Mouse (Mus musculus): ENCODE measurements around the gene Ermard.

Ermard gene

DNA sequence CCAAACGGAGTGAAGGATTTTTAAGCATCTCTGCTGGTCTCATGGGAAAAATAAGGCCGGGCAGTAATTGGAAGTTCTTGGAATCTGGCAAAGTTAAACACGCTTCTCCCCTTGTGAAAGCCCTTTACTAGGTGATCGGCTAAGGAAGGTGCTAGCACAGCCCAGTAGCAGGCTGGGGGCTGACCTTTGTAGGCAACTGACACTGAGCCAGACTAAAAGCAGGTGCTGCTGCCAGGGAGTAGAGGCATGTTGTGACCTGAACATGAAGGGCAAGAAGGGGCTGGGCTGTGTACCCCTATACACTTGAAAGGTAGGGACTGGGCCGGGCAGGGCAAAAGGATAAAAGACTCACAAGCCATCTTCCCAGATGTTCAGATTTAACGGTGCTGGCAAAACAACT, 19.3 kb downstream of the Ermard start:
- DNase-seq (ENCODE audit: low spot score in 2 of 2) = no peak

DNA sequence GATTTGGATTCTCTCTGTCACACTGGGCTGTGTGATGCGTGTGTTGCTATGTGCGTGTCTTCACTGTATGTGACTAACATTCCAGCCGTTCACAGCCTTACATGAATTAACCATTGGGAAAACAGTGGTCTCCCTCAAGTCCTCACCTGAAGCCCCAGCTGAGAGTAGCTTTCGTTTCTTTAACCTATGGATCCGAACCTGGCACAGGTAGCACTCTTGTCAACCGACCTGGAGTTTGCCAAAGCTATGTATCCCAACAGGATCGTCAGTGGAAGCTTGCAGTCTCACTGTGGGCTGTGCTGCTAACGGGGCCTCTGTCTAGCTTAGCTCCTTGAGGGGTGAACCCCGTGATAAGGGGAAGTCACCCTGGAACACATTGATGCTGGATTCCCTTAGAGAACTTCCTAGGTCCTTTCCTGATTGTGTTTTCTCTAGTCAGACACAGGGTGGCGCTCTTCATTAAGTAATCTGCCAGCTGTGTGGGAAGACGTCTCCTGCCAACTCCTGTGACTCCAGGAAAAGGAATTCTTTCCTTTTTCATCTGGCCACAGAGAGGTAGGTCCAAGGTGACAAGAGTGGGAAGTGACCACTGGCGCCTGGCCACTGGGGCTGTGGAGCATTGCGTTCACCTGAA, 24.5 kb downstream of the Ermard start:
- DNase-seq (ENCODE audit: low spot score in 2 of 2) = peak in 1 of 2 experiments; percentile 16

DNA sequence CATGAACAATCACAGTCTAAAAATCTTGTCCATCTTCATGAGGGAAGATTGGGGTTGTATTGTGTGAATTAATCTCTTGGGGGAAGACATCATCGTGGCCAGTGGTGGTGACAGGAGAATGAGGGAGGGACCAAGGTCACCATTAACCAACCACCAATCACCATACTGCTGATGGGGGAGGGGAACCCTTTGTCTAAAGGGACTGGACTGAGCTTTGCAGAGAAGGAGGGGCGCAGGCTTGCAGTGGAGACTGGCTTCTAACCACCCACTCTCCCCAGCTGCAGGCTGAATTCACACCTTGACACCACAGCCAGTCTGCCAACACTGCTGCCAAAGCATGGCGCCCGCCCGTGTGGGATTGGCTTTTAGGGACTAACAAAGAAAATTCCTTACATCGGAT, 25.1 kb downstream of the Ermard start:
- no peak for DNase-seq (ENCODE audit: low spot score in 2 of 2)

DNA sequence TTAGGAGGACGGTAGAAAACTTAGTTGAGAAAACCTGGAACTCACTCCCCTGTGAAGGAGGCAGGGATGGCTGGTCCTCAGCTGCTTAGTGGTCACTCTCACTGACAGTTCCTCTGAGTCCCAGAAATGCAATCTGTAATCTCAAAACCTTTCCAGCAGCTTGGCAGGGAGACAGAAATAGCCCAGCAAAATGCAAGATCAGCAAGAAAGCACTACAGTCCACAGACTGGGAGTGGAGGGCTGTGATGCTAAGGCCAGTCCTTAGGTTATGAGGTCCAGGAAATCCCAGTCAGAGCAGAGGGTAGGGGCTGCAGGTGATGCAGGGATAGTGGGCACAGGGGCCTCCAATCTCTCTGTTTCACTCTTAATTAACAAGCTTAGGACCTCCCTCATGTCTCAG, 25.9 kb downstream of the Ermard start:
- no peak for DNase-seq (ENCODE audit: low spot score in 2 of 2)

DNA sequence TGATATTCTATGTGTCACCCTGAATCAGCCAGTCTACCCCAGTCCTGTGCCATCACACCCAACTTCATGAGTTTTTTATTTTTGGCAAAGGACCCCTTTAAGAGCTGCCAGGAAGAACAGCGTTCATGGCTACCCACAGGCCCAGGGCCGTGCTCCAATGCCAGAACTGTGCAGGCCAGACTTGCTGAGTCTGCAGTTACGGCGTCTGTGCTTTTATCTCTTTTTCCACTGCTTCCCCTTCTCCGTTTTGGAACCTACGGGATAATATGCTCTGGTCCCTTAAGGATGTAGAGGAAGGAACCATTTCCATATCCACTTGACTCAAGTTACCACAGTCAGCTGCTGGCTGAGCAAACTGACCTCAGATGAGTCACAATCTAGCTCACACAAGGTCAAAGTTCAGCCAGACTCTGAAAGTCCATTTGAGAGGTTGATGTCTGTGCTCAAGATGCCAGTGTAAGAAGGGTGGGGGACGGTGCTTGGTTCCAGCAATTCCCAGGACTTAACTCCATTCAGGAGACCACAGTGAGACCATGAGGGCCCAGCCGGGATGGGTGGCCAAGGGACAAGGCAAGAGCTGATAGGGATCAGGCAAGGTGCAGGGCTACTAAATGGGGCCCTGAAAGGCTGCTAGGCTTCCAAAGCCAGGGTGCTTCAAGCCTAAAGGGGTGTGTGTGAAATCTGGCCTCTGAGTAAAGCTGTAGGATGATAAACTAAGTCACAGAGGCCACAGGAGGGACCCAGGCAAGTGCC, 27.2 kb downstream of the Ermard start:
- no peak for DNase-seq (ENCODE audit: low spot score in 2 of 2)

DNA sequence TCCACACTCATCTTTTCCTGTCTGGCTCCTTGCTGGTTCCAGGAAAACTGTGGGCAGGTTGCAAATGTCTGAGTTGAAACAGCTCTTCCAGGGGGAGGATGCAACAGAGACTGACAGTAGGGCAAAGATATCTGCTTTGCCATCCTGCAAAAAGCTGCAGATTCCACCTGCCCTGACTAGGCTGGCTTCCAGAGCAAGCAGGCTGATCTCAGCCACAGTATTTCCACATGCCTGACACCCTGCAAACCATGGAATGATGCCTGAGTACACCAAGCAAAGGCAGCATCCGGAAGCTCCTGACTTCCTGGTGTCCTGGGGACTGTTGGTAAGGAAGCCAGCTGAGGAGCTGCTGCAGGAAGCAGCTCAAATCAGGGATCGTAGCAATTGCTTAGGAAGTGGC, 28.1 kb downstream of the Ermard start:
- DNase-seq (ENCODE audit: low spot score in 2 of 2) = no peak

DNA sequence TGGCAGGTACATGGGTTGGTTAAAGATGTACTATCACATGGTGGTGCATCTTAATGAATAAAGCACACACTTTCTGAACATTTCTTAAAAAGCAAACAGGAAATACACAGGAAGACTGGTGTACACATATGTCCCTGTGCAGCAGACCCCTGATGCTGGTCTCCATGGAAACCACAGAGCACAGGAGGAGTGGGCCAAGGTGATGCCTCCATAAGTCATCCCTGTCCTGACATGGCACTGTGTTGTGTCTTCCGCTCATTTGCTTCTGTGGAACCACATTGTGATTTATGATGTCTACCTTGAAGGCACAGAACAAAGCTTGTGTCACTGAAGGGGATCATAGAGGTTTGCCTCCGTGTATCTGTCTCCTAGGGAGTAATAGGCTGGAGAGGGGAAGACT, 31.2 kb downstream of the Ermard start:
- no peak for DNase-seq (ENCODE audit: low spot score in 2 of 2)

DNA sequence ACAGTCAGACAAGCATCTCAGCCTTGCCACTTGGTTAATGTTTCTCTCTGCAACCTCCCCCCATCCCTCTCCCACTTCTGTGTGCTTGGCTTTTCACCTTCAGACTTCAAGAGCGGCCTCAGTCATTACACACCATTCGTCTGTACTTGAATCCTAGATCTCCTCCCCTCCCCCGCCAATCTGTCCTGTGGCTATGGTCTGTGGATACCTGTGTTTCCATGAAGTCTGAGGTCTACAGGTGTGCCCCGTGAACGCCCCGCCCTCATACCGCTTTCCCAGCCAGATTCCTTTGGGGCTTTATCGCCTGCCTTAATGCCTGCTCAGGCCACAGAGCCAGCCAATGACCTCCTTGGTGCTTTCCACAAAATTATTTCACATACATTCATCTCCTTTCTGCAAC, 34.0 kb downstream of the Ermard start:
- no peak for DNase-seq (ENCODE audit: low spot score in 2 of 2)

DNA sequence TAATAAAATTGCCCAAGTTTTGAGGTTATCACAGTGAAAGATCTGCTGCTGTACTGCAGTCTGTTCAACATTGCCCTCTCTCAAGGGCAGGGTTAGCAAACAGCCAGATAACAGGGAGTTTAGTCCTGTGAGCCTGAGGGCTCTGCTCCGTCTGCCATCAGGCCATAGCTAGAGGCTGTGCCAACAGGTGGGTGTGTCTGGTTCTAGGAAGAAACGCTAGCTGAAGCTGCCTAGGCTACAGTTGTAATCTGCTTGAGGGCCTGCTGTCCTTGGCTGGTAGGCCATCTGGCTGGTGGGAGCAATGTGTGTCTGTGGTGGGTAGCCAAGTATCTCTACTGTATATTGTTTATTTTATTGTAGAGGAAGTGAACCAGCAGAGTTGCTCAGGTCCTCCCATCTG, 36.5 kb downstream of the Ermard start:
- DNase-seq (ENCODE audit: low spot score in 2 of 2) = no peak

DNA sequence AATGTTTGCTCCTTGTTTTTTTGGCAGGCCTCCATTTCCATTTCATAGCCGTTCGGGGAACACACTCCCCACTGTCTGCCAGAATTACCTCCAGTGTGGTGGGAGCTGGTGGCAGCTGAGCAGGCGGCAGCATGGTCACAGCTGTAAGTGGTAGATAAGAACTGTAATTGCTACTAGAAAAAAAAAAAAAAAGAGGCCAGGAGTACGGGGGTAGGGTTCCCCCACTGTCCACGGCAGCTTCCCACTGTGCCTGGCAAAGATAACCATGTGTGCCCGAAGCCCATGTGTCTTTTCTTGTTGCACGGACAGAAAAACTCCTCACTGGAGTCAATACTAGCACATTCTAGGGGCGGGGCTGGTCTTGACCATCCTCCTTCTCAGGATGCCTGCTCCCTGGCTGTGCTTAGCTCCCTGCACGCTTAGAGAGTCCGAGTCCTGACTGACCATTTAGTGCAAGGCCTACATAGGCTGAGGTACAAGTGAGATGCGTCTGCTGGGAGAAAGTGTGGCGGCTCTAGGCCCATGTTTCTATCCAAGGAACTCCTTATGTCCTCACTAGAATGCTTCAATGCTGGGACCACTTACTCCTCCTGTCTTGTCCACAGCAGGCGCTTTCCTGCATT, 43.3 kb downstream of the Ermard start:
- DNase-seq (ENCODE audit: low spot score in 2 of 2) = no peak

DNA sequence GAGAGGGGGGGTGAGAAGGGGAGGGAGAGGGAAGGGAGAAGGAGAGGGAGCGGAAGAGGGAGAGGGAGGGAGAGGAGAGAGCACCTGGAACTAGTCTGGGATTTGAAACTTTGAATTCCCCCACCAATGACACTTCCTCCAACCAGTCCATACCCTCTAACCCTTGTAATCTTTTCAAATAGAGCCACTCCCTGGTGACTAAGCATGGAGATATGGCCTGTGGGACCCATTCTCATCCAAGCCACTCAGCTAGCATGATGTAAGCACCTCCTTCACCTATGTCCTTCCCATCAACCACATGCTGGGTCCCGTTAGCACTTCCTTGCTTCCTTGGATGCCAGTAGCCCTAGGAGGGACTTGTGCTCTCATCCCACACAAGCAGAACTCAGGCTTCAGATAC, 44.0 kb downstream of the Ermard start:
- no peak for DNase-seq (ENCODE audit: low spot score in 2 of 2)

DNA sequence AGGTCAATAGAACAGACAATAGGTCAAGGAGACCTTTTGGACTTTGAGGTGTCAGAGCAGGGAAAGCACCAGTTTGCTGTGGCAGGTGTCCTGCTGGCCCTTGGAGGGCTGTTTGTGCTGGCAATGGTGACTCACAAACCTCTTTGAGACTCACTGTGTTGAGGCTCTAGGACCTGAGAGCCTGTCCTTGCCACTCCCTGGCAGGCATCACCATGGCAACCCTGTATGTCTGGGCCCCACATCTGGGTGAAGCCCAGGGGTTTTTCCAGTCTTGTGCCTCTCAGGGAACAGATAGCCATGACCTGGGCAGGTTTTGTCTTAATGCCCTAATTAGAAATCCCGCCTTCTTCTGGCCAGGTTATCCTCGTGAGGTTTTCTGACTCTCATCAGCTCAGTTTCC, 47.2 kb downstream of the Ermard start:
- DNase-seq (ENCODE audit: low spot score in 2 of 2) = no peak

DNA sequence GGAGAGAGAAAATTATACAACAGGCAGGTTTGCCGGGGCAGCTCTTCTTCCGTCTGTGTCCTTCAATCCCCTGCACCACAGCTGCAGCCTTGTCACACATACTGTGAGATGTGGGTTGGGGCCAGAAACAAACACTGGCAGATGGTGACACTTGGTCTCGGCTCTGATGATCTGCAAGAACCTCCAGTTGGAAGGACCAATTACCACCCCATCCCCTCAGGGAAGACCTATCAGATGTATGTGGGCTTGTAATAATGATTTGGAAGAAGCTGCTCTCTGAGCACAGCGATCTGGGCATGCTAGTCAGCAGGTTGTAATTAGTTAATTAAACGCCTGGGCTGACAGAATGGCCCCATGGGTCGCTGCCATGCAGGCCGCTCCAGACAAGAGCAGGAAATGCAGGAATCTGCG, 47.6 kb downstream of the Ermard start:
- no peak for DNase-seq (ENCODE audit: low spot score in 2 of 2)

DNA sequence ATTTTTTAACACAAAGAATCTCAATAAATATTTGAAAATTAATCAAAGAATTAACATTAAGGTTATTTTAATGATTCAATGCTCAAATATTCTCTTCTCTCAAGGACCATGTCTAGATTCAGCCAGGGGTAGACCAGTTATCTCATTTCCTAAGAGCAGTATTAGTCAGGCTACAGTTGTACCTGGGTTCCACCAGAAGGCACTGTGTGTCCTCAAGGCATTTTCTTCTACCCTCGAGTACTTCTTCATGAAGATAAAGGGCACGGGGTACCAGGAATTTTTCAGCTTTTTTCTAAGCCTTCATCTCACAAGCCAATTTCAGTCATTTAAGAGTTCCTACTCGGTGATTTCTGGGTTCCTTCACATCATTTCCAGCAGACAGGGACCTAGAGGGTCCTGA, 50.7 kb downstream of the Ermard start:
- no peak for DNase-seq (ENCODE audit: low spot score in 2 of 2)

DNA sequence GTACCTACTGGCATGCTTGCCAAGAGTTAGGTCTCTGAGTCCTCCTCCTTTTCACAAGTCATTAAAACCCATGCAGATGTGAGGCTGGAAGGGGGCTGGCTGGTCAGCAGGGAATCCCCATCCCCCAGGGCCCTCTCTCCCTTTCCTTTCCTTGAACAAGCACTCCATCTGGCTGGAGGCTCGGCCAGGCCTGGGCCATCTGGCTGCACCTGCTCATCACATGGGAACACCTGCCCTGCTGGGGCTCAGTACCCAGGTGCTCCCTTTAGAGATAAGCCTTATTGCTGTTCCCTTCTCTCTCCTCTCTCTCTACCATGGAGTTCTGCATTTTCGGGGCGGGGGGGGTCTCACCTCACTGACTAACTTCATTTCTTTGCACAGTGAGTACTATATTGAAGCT, 52.5 kb downstream of the Ermard start:
- DNase-seq (ENCODE audit: low spot score in 2 of 2) = no peak

DNA sequence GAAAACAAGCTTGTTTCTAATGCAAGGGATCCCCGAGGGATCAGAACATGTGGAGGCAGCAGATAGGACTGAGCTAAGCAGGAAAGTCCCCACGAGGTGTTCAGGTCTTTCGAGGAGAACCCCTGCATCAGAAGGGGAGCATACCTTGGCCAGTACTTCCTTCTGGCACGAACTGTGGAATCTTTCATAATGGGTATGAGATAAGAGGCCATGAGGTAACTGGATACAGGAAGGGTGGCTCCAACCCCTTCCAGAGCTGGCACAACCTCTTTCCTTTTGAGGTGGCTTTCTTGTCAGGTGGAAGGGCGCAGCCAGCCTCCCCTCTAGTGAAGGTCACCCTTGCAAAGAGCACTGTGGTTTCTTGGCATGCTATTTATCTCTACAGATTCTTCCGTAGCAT, 55.8 kb downstream of the Ermard start:
- DNase-seq (ENCODE audit: low spot score in 2 of 2) = no peak

DNA sequence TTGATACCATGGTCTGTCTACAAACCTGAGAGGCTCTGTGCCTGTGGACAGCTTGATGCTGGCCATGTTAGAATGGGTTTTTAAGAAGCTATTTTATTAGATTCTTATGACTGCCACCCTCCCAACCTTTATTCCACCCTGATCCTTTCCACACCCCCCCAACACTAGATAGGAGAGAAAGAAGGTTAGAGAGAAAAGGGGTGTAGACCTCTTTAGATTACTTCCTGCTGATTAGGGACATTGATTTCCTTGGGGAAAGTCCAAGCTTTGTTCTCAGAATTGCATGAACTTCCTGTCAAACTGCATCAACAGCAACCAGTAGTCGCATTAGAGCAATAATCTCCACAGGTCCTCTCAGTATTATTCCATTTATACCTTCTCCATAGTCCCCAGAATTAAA, 57.7 kb downstream of the Ermard start:
- DNase-seq (ENCODE audit: low spot score in 2 of 2) = no peak

DNA sequence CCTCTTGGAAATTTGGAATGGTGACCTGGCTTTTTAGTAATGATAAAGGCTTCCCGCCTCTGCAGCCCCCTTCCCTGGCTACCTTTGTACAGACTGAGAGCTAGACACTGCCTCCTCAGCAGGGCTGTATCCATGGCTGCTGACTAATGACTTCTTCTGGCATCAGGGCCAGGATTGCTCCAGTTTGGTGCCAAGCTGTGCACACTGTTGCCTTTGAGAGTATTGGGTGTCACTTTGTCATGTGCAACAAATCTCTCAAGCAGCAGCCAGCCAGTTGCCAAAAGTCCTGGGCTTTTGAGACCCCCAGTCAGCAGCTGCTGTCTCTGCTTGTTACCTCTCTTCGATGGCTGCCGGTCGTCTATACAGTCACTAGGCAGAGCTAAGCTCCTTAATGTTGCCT, 60.3 kb downstream of the Ermard start:
- no peak for DNase-seq (ENCODE audit: low spot score in 2 of 2)

DNA sequence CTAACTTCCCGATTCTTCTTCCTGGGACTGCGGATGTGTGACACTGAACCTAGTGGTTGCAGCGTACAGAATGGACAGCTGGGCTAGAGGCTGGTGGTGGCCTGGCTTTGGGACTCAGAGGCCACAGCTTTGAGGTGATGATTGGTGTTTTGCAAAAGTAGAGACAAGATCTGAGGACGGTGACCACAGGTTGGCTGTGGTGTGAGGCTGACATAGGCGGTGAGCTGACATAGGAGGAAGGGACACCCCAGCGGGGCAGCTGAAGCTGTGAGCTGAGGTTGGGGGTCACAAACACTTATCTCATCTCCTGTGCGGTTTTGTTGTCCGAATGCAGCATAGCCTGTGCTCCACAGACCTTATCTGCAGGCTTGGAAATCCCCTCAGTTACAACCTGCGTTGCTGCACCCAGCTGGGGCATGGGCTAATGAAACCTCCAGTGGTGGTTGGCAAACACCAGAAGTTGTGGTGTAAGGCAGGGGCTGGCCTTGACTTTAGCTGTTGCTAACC, 66.2 kb downstream of the Ermard start:
- DNase-seq (ENCODE audit: low spot score in 2 of 2) = peak; percentile 85 to 95

DNA sequence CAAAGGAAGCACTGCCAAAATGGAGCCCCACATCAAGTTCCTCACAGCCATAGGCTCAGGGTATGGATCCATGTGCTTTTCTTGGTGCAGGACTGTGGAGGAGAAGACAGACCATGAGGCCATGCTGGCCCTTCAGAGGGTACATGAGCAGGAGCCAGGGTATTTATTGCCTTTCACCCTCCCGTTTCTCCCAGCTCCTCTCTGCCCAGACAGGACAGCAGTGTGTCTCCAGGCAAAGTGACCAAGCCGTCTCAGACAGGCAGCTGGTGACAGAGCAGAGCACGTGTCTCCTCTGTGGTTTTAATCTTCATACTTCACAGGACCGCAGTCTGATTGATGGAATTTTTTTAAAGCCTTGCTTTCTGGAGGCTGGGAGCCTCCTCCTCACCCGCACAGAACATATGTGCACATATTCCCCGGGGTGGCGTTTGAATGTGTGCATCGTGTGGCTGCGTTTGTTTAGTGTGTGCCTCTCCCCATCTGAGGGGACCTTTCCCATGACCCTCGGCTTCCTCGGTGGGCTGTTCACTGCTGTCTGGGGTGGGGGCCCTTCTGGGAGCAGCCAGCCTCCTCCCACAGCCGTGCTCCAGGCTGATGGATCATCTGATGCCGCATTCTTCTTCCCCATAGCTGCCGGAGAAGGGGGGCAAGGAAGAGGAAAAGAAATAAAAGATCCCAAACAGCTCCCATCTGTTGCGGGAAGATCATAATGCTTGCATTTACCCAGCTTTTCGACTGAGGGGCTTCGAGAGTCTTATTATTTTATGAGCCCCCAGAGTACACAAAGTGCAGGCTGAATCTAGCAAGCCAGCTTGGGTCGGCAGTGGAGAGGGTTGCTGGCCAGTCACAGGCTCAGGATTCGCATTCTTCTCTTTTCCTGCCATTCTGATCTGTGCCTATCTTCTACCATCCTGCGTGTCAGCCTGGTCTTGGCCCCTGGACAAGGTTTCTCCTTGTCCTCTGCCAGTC, 67.7 kb downstream of the Ermard start:
- no peak for DNase-seq (ENCODE audit: low spot score in 2 of 2)

DNA sequence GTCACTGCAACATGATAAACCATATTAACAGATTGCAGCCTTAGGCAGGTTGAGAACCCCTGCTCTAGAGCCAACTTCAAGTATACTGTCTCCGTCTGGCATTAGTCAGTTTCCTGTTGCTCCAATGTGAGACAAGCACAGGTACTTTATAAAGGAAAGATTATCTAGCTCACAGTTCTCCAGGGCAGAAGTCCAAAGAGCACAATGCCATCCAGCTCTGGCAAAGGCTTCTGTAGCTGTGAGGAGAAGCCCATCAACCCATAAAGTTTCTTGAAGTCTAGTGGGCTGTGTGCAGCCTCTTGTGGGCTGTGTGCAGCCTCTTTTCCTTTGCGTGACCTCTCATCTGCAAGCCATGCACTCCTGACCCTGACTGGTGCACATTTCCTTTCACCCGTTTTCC, 74.5 kb downstream of the Ermard start:
- no peak for DNase-seq (ENCODE audit: low spot score in 2 of 2)

DNA sequence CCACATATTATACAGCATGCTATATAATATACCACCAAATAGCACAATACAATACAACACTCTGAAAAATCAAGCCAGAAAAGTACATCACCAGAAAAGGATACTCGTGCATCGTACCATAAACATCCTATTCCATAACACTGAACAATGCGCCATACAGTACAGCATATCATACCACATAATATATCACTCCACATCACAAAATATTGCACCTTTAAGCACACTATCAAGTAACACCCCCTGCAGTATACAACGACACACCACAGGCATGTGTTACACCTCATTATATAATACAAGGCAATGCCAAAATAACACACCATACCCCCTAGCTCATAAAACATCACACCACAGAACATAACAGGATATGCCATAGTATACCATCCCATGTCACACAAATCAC, 79.1 kb downstream of the Ermard start:
- DNase-seq (ENCODE audit: low spot score in 2 of 2) = no peak

Measured in natural killer cell, adult 2 months (primary cell).